Mouse (Mus musculus) c-Kit-positive CD71-positive TER-119-negative erythroid progenitor cells, embryonic 14.5 days (primary cell): ENCODE data around the gene Pcdh20.

Source experiments
- DNase-seq: peaks from one replicate; pipeline ENCODE4 v3.0.0-alpha.2; 2013; ENCODE audit warnings: low read depth

Pcdh20 gene

DNA sequence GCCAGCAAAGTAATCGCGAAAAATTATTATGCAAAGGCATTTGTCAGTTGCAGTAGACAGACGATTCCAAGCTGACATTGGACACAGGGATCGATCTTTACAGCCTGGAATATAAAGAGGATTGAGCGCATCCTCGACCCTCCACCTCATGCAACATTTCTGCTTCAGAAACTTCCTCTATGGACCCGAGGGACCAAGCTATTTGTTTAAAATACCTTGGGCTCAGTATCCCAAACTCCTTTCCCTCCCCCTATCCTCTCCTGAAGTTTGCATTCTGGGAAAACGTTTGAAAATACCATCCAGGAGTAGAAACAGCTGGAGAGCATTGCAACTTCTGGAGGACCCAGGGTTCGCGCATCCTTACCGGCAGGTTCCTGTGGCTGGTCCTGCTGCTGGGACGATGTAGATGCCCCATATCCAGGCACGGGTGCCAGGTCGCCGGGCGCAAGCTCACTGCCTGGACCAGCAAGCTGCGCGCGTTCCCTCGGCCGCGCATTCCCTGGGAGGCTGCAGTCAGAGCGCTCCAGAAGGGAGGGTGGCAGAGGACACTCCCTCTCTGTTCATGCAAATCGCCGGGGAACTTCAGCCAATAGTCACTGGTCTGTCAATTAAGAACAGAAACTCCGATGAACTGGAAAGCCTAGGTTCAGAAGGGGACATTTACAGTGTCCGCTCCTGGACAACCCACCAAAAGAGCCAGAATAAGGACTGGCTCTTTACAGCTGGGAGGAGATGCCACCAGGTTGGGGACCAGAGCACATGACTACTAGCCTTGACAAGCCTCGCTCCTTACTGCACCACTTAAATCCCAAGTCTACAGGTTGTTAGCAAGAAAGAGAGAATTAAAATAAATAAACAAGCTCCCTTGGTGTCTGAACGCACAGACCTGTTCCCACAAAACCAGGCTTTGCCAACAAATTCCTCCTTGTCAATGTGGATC, at the start of gene Pcdh20:
Gene Pcdh20, minus strand, starts transcription at position 902 of the 940 bp plus-strand sequence.
- no peak for DNase-seq

DNA sequence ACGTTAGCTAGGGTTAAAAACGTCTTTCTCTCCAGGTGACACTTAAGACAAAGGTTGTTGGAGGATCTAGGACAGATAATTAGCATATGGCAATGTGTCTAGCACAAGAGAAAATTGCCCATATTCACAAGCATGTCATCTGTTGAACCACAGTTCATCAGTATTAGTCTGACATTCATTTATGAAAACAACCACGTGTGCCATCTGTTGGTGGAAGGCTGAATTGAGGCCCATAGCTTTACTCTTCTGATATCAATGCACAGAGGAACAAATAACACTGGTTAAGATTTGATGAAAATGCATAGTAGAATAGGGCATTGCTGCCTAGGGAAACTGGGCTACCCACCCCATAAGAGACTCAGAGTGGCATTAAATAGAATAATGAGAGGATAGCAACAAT, 8.7 kb upstream of the Pcdh20 start:
- DNase-seq = no peak

- no peak for DNase-seq
Observed at GRCm38 (mm10) chr14:88469956-88470355, 1.2 kb downstream of the Pcdh20 start.

DNA sequence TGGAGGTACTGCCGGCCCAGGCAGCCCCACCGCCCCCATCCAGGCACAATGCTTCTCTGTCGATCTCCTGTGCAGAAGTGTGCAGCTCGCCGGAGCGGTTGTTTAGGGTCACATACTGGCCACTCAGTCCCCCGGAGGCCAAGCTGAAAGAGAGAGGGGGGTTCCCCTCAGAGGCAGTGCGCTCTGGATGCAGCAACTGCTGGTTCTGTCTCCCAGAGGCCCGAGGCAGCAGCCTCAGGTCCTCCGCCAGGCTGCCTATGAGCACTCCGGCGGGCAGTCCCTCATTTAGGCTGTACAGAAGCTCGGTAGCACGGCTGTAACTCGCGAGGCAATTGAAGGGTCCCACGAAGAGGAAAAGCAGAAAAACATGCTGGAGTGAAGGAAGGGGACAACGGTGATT, 1.8 kb downstream of the Pcdh20 start:
- no peak for DNase-seq

- no peak for DNase-seq
Observed at GRCm38 (mm10) chr14:88466416-88466815, 4.8 kb downstream of the Pcdh20 start.

GRCm38 (mm10) chr14:88464356-88464755, 6.8 kb downstream of the Pcdh20 start:
- no peak for DNase-seq

DNA sequence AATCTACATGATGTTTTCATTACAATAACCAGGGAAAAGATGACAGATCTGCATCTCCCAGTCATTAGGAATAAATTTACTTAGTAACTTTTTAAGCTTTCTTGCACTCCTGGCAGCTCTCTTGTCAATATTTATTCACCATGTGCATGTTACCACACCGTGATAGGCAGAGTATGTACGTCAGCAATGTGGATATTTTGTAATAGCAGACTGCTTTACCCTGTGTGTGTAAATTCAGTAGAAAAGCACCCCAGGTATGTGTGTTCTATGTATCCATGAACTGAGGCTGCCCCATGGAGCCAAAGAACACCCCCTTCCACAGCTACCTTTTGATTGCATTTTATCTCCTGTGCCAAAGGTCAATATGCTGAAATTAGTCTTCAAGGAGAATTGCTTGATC, 7.8 kb downstream of the Pcdh20 start:
- no peak for DNase-seq

GRCm38 (mm10) chr14:88462944-88463343, 8.3 kb downstream of the Pcdh20 start:
- DNase-seq = no peak

DNA sequence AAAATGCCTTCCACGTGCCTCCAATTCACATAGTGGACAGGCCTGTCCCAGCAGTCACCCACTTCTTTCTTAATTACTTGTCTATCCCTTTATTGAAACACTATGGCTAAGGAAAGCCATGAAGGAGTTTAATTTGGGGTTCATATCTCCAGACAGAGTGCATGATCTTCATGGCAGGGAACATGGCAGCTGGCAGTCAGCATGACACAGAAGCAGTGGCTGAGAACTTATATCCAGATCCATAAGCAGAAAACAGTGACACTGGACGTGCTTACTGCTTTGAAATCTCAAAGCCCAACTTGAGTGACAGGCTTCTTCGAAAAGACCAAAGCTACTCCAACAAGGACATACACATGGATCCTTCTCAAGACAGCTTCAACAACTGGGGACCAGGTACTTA, 10.5 kb downstream of the Pcdh20 start:
- DNase-seq = no peak

DNA sequence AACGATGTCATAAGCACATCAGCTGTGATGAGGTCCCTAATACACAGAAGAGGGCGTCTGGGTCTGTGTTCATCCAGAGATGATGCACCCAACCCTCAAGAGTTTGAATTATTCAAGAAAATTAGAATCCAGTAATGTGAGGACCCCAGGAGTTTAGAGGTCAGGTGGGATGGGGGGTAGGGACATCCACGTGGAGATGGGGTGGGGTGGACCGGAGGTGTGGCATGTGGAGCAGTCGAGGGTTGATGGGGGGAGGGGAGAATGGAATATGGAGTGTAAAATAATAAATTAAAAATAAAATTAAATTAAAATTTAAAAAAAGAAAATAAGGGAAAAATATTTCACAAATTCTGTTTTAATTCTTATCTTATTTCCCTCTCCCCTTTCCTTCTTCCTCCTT, 27.9 kb downstream of the Pcdh20 start:
- no peak for DNase-seq

- DNase-seq = no peak
Observed at GRCm38 (mm10) chr14:88429393-88429792, 41.8 kb downstream of the Pcdh20 start.

- DNase-seq = no peak
Observed at GRCm38 (mm10) chr14:88427370-88427769, 43.8 kb downstream of the Pcdh20 start.
